Mouse (Mus musculus) bone marrow macrophage, adult 2 months (primary cell): Measurements from ENCODE around the gene Abca1. TPM values are rescaled to one million over a fixed set of nuclear protein-coding genes. Genes with fewer than 3 reads are reported as not detected.

Experiments
- H3K27ac ChIP-seq: 2 replicates; pipeline ENCODE4 v1.5.1; 2012; ENCODE audit warnings: low read depth, low read length; ENCODE audit not compliant: insufficient read depth
- H3K4me1 ChIP-seq: 2 replicates; pipeline ENCODE4 v1.6.1; 2012; ENCODE audit warnings: low read length; ENCODE audit not compliant: control insufficient read depth, insufficient read depth
- H3K4me3 ChIP-seq: 2 replicates; pipeline ENCODE4 v1.5.1; 2012; ENCODE audit warnings: mild to moderate bottlenecking, low read length, moderate library complexity; ENCODE audit not compliant: insufficient read depth
- CTCF ChIP-seq: IDR thresholded peaks from 2 replicates; pipeline ENCODE4 v1.5.1; 2012; ENCODE audit warnings: low read depth, mild to moderate bottlenecking, low read length, moderate library complexity
- POLR2A ChIP-seq: IDR thresholded peaks from 2 replicates; pipeline ENCODE4 v1.6.1; 2012; ENCODE audit warnings: mild to moderate bottlenecking, low read depth, low read length, borderline replicate concordance
- polyA plus RNA-seq: library from polyadenylated mRNA; stranded (reverse); fragments of >200 nt; gene quantifications from 2 replicates; pipeline ENCODE4 v1.2.4, GENCODE M21; 2012; ENCODE audit not compliant: missing spikeins, insufficient read depth, insufficient read length

Gene Abca1
- polyA plus RNA-seq, 1 experiment: 64.3 TPM

DNA sequence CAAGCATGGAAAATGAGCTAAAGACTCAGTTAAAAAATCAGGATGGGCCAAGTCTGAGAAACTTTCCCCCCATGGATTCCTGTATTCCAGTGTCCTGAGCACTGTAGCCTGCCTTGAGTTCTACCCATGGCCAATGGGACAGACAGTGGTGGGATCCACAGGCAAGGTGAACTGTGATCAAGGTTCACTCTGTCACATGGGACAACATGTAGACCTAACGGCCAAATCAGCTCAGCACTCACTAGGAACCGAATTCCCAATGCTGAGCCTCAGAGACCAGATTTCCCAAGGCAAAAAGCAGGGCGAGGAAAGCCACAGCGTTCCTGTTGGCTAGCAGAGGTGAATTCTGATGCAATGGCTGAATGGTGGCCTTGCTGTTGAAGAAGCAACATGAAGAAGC, 64.8 kb downstream of the Abca1 start:
- H3K4me3 ChIP-seq: no peak overlapping the region
- H3K4me1 ChIP-seq: no peaks in the 10 kb centered on the region; the same call in 1 of the 2 replicates
- no peak overlapping the region for H3K27ac ChIP-seq
- TF ChIP-seq CTCF (no peak), POLR2A (no peak)

DNA sequence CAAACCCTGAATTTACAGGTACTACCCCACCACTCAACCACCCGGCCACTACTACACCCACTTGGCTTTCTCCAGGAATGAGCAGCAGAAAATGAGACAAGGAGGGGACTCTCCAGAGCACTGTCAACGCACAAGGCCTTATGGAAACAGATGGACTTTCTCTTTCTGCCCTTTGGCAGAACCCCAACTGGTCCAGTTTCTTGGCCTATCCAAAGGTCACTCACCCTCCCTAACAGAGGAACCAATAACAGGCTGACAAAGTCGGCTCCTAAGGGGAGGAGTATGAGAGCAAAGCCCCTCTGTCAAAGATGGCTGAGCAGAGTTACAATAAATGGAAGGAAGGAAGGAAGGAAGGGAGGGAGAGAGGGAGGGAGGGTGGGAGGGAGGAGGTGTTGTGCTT, 65.4 kb downstream of the Abca1 start:
- H3K4me1 ChIP-seq: peaks cover 5% of the 10 kb centered on the region
- no peak for TF ChIP-seq POLR2A
- TF ChIP-seq CTCF: no peak
- no peak overlapping the region for H3K4me3 ChIP-seq
- H3K27ac ChIP-seq: no peak overlapping the region

DNA sequence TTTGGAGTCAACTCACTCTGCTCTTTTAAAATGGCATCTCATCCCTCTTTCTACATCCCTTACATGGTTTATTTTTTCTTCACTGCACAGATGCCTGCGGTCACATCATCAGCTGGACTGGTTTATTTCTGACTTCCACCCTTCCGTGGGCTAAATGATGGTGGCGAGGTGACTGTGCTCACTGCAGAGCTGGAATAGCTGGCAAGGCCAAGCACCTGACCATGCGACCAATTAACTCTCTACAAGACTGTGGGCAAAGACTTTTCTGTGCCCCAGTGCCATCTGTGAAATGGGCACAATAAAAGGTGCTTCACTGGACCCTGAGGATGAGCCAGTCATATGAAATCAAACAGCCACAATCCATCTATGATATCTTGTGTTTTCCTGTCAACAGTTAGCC, 66.1 kb downstream of the Abca1 start:
- no peak for TF ChIP-seq CTCF
- TF ChIP-seq POLR2A: no peak
- Histone ChIP-seq H3K4me3 (no peak overlapping the region), H3K27ac (no peak overlapping the region), H3K4me1 (peaks cover 11% of the 10 kb centered on the region)

DNA sequence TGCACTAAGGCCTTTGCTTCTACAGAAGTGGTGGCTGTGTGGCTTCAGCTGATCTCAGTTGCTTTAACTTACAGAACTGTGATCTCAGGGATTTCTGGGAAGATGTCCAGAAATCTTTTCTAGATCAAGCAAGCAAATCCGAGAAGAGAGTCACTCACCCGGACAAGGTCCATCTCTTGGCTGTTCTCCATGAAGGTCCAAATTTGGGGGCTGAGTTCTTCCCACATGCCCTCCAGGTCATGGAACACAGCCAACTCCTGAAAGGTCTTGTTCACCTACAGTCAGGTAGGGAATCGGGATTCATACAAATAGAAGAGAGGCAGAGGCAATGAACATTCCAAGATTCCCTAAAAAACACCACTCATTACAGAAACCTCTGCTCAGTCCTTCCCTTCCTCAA, 70.1 kb downstream of the Abca1 start:
- no peak overlapping the region for H3K4me3 ChIP-seq
- H3K4me1 ChIP-seq: peaks cover 13% of the 10 kb centered on the region
- no peak overlapping the region for H3K27ac ChIP-seq
- TF ChIP-seq CTCF (no peak), POLR2A (no peak)

- H3K4me1 ChIP-seq: peaks cover 13% of the 10 kb centered on the region
These were observed 70.7 kb downstream of the Abca1 start for GRCm38 (mm10) chr4:53088999-53089398.

DNA sequence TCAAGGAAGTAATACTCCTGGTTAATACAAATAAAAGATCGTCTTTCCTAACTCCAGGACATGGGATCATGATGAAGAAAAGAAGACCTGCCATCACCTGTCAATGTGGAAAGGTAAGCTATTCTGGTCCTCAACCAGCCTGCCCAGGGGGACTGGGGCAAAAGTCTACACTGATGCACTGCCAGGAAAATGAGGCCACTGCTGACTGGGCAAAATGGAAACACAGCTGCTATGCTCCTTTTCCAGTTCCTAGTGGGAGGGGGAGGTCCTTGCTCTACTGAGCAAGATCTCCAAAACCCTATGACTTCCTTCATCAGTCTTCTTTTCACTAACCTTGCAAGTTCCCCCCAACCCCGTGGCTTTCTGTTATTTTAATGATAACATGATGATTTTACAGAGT, 73.1 kb downstream of the Abca1 start:
- Histone ChIP-seq H3K4me1 (peaks cover 13% of the 10 kb centered on the region), H3K4me3 (no peak overlapping the region), H3K27ac (no peak overlapping the region)
- no peak for TF ChIP-seq POLR2A
- TF ChIP-seq CTCF: no peak

More at GRCm38 (mm10) chr4:53088999-53089398, 70.7 kb downstream of the Abca1 start:
- no peak for TF ChIP-seq POLR2A
- TF ChIP-seq CTCF: no peak
- no peak overlapping the region for H3K4me3 ChIP-seq
- no peak overlapping the region for H3K27ac ChIP-seq

- TF ChIP-seq CTCF (no peak), POLR2A (no peak)
- H3K4me3 ChIP-seq: no peak overlapping the region
- no peak overlapping the region for H3K27ac ChIP-seq
- H3K4me1 ChIP-seq: peaks cover 13% of the 10 kb centered on the region
These were observed 74.1 kb downstream of the Abca1 start for GRCm38 (mm10) chr4:53085634-53086033.

DNA sequence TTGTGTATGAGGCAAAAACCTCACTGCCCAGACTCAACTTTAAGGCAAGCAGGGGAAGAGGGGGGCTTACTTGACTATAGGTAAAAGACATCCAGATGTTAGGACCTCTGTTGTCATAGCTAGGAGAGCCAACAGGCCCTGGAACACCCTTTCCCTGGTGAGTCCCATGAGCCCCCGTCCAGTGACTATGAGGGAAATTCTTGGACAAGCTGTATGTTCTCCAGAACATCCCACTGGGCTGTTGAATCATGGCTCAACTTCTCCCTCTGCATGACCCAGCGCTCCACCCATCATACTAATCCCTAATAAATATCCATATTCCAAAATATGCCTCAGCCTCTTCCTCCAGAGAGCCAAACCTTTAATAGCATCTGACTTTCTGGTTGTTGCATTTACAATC, 76.6 kb downstream of the Abca1 start:
- no peak overlapping the region for H3K27ac ChIP-seq
- no peak for TF ChIP-seq POLR2A
- TF ChIP-seq CTCF: no peak
- no peak overlapping the region for H3K4me3 ChIP-seq
- no peaks in the 10 kb centered on the region for H3K4me1 ChIP-seq

GRCm38 (mm10) chr4:53082451-53082850, 77.2 kb downstream of the Abca1 start:
- Histone ChIP-seq H3K27ac (no peak overlapping the region), H3K4me3 (no peak overlapping the region), H3K4me1 (no peaks in the 10 kb centered on the region)
- TF ChIP-seq CTCF (no peak), POLR2A (no peak)

- H3K4me1 ChIP-seq: no peaks in the 10 kb centered on the region
- H3K4me3 ChIP-seq: no peak overlapping the region
- no peak overlapping the region for H3K27ac ChIP-seq
- TF ChIP-seq CTCF: no peak
- TF ChIP-seq POLR2A: no peak
These were observed 77.8 kb downstream of the Abca1 start for GRCm38 (mm10) chr4:53081851-53082250.

DNA sequence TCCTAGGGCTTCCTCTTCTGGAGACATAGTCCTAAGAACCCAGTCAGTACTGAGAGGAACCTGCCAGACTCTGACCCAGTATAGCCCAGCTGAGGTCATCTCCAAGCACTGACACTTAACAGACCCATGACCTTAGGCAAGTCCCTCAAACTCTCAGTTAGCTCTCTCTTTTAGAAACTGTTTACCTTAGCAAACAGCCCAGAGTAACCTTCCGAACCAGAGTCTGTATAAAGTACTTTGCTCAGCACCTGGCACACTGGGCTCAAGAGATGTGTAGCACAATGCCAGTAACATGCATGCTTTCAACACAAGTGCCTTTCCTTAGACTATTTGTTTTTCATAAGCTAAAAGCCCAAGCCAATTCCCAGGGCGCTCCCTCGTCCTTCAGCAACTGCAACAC, 79.4 kb downstream of the Abca1 start:
- Histone ChIP-seq H3K4me1 (no peaks in the 10 kb centered on the region), H3K4me3 (no peak overlapping the region), H3K27ac (no peak overlapping the region)
- TF ChIP-seq CTCF: no peak
- TF ChIP-seq POLR2A: no peak

DNA sequence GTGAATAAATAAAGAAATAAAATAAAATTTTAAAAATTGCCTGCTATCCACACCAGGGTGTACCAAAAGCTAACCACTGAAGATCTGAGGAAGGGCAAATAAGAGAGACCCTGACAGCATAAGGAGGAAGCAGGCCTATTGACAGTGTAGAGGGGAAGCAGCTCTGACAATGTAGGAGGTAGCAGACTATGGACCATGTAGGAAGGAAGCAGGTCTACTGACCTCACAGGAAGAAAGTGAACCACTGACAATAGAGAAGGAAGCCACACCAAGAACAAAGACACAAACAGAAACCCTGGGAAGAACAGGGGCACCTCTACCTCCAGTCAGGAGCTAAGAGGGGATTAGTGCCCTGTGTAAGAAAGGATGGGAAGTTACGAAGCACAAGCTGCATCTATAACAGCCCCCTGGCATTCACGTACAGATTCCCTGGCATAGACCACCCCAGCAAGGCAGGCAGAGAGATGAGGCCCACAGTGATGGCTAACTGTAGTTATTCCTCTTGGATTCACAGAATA, 80.8 kb downstream of the Abca1 start:
- TF ChIP-seq POLR2A: no peak
- no peak for TF ChIP-seq CTCF
- H3K4me1 ChIP-seq: no peaks in the 10 kb centered on the region
- no peak overlapping the region for H3K4me3 ChIP-seq
- H3K27ac ChIP-seq: no peak overlapping the region
